Mouse (Mus musculus) kidney, adult 2 months (tissue): ENCODE results near the gene Shcbp1l.

Source experiments
- CTCF ChIP-seq: fragments of 200-500 bp; conservative IDR thresholded peaks from 2 replicates; pipeline ENCODE4 v1.5.1; 2011; ENCODE audit warnings: low read depth, mild to moderate bottlenecking, control low read depth, low read length, moderate library complexity, mixed read lengths; ENCODE audit not compliant: insufficient read depth, insufficient read length
- POLR2A ChIP-seq: fragments of 200-500 bp; IDR thresholded peaks from one replicate; pipeline ENCODE4 v1.6.1; 2011; ENCODE audit warnings: low read depth, low read length, control low read depth

DNA sequence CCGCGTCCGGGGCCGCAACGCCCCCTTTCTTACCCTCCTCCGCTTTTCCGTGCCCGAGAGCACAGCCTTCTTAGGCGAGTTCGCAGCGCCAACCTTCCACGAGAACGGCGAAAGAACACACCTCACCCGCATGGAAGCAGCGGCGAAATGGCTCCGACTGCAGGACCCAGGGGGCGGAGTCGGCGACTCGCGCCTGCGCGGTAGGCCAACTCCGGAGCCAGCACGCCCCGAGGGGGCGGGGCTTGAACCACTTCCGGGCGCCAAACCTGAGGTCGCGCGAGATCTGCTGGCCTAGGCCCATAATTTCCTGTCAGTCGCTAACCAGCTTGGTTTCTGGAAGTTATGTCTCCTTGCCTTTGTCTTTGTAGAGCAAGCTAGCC lies 62.5 kb downstream of the Shcbp1l start, which contains the start of gene Dhx9:
- TF ChIP-seq POLR2A (peak; percentile 97), CTCF (no peak)
